Mouse (Mus musculus): ENCODE measurements around the gene Gm17428. TPM values are rescaled to one million over a fixed set of nuclear protein-coding genes. Genes with fewer than 3 reads are reported as not detected.

The Gm17428 gene
- polyA plus RNA-seq, 1 experiment = not detected

DNA sequence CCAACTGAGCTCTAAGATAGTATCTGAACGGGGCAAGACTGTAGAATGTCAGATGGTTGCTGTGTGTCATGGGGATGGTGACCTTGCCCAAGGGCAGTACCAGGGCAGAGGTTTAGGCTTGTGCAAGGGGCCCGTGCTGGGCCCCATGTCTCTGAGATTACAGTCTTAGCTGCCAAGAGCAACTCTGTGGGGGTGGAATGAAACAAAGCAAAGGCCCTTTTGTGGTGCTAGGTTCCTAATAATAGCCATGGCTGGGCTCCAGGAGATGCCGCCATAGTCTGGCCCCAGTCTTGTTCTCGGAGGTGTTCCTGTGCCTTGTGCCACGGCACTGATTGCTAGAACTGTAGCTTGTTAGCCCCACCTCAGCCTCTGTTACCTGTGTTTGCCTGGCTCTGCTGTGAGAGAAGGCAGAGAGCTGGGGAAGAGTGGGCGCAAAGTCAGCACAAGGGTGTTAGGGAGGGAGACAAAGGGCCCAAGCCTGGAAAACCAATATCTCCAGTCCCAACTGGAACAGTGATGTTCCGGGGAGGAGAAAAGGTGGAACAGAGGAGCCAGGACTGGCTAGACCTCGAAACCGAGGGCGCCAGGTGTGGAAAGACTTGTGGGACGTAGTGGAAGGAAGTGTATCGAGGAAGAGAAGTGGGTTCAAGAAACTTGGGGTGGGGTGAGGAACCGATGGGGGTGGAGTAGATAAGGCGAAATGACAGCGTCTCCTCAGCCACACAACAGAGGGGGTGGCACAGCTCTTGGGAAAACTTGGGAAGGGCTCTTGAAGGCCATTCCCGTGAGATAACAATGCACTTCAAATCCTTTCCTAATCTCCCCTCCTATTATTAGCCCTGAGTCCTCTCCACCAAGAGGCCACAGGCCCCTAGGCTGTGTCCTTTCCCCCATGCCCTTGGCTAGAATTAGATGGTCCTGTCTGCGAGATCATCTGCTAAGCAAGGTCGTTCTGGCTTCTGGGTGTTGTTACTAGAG lies 27.4 kb downstream of the Gm17428 start:
- Histone ChIP-seq H3K27ac (ENCODE audit: insufficient read depth, low read length) (no peak overlapping the region), H3K4me3 (ENCODE audit: insufficient read depth, low read length) (no peak overlapping the region), H3K4me1 (ENCODE audit: control insufficient read depth, insufficient read depth, low read length) (no peaks in the 10 kb centered on the region)
- TF ChIP-seq POLR2A (IDR thresholded peaks at IDR 0.05; ENCODE audit: low read depth, low read length) (no peak), CTCF (IDR thresholded peaks at IDR 0.05; ENCODE audit: borderline replicate concordance, insufficient read depth, low read length) (no peak)

DNA sequence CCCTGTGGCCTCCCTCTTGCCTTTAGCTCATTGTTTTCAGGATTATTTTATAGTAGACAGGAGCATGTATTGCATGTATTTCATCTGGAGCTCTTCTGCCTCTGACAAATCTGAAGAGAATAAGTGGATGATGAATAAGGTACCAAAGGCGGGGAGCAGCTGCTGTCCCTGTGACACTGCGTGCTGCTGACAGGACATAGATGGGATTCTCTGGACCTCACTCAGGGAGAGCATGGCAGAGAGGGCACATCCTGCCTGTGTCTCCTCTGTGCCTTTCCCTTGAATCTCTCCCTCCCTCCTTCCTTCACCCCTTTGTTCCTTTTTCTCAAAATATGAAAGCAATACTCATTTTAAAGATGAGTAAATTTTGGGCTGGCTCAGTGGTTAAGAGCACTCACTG lies 28.8 kb downstream of the Gm17428 start:
- H3K4me1 ChIP-seq (ENCODE audit: control insufficient read depth, insufficient read depth, low read length) = no peaks in the 10 kb centered on the region
- no peak overlapping the region for H3K27ac ChIP-seq (ENCODE audit: insufficient read depth, low read length)
- TF ChIP-seq POLR2A (IDR thresholded peaks at IDR 0.05; ENCODE audit: low read depth, low read length) (no peak), CTCF (IDR thresholded peaks at IDR 0.05; ENCODE audit: borderline replicate concordance, insufficient read depth, low read length) (no peak)
- no peak overlapping the region for H3K4me3 ChIP-seq (ENCODE audit: insufficient read depth, low read length)

DNA sequence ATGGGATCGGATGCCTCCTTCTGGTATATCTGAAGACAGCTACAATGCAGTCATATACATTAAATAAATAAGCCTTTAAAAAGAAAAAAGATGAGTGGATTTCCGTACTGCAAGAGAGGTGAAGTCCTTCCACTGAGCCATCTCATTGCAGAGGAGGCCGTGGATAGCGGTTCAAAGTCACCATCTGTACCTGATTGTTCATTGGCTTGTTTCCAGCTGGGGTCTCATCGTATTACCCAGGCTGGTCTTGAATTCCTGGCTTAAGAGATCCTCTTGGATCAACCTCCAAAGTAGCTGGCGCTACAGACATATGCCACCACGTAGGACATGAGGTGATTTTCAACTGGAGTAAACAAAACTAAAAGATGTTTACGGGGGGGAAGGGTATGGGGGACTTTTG lies 29.2 kb downstream of the Gm17428 start:
- H3K27ac ChIP-seq (ENCODE audit: insufficient read depth, low read length) = no peak overlapping the region
- H3K4me1 ChIP-seq (ENCODE audit: control insufficient read depth, insufficient read depth, low read length) = no peaks in the 10 kb centered on the region
- no peak overlapping the region for H3K4me3 ChIP-seq (ENCODE audit: insufficient read depth, low read length)
- TF ChIP-seq CTCF (IDR thresholded peaks at IDR 0.05; ENCODE audit: borderline replicate concordance, insufficient read depth, low read length) (no peak), POLR2A (IDR thresholded peaks at IDR 0.05; ENCODE audit: low read depth, low read length) (no peak)

DNA sequence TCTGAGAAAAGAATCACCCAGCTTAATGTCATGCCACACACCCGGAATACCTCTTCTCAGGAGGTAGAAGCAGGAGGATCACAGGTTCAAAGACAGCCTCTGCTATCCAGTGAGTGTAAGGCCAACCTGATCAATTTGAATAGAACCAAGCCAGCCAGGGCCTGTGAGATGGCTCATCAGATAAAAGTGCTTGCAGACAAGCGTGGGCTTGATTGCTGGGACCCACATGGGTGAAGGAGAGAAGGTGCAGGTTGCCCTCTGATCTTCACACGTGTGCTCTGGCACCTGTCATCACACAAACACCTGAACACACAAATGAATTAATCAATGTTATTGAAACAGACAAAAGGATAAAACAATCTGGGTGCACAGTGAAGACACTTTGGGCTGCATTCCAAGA lies 29.8 kb downstream of the Gm17428 start:
- Histone ChIP-seq H3K4me3 (ENCODE audit: insufficient read depth, low read length) (no peak overlapping the region), H3K4me1 (ENCODE audit: control insufficient read depth, insufficient read depth, low read length) (no peaks in the 10 kb centered on the region), H3K27ac (ENCODE audit: insufficient read depth, low read length) (no peak overlapping the region)
- TF ChIP-seq CTCF (IDR thresholded peaks at IDR 0.05; ENCODE audit: borderline replicate concordance, insufficient read depth, low read length) = no peak
- TF ChIP-seq POLR2A (IDR thresholded peaks at IDR 0.05; ENCODE audit: low read depth, low read length) = no peak

DNA sequence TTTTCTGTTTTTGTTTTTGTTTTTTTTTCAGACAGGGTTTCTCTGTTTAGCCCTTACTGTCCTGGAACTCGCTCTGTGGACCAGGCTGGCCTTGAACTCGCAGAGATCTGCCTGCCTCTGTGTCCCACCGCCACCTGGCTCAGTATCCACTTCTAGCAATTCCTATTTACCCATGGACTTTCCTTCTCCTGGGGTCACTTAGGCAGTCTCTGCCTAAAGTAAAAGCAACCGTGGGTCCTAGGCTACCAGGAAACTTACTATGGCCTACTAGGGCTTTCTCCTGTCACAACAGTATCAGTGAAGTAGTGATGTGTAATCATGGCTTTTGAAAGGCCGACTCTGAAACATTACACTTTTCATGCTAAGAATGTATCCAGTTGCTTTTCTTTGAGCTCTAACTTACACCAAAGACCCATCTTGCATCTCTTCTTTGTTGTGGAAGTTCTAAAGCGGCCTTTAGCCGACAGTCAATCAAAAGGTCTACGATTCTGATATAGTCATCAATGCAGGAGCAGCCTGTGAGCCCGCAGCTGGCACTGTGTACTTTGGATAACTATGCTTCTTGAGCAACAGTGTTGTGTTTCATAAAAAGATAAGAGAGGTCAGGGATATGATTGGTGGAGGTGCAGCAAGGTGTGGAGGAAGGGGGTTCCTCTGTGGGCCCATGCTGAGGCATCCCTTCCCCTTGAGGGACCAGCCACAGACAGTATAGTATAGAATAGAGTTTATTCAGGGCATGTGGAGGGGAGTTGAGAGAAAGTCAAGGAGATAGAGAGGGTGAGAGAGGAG lies 30.6 kb downstream of the Gm17428 start:
- Histone ChIP-seq H3K4me1 (ENCODE audit: control insufficient read depth, insufficient read depth, low read length) (no peaks in the 10 kb centered on the region), H3K27ac (ENCODE audit: insufficient read depth, low read length) (no peak overlapping the region), H3K4me3 (ENCODE audit: insufficient read depth, low read length) (no peak overlapping the region)
- no peak for TF ChIP-seq POLR2A (IDR thresholded peaks at IDR 0.05; ENCODE audit: low read depth, low read length)
- no peak for TF ChIP-seq CTCF (IDR thresholded peaks at IDR 0.05; ENCODE audit: borderline replicate concordance, insufficient read depth, low read length)

DNA sequence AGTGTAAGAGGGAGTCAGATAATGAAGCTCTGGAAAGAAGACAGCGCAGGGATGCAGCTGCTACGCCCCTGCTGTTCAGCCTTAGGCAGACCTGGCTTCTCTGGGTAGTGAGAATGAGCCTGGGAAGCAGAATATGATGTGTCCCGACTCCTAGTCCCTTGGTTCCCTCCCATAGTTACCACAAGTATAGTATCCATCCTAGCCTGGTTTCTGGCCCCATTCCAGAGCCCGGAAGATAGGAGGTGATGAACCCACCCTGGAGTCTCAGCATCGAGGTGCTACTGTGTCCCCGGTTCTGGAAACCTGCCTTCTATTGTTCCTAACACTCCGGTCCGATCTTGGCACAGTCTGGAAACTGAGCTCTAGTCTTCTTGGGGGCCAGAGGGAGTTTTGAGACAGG lies 31.7 kb downstream of the Gm17428 start:
- TF ChIP-seq CTCF (IDR thresholded peaks at IDR 0.05; ENCODE audit: borderline replicate concordance, insufficient read depth, low read length) (no peak), POLR2A (IDR thresholded peaks at IDR 0.05; ENCODE audit: low read depth, low read length) (no peak)
- H3K27ac ChIP-seq (ENCODE audit: insufficient read depth, low read length) = no peak overlapping the region
- no peaks in the 10 kb centered on the region for H3K4me1 ChIP-seq (ENCODE audit: control insufficient read depth, insufficient read depth, low read length)
- H3K4me3 ChIP-seq (ENCODE audit: insufficient read depth, low read length) = no peak overlapping the region

DNA sequence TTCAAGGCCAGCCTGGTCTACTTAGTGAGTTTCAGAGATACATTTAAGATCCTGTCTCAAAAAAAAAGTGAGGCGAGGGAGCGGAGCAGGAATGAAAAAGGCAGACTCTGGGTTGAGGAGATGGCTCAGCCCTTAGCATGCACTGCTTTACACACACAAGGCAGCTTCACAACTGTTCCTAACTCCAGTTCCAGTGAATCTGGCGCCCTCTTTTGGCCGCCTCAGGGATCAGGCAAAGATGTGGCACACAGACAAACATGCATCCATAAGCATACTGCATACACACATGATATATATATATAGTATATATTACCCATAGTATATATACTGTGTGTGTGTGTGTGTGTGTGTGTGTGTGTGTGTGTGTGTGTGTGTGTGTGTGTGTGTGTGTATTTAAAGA lies 34.4 kb downstream of the Gm17428 start:
- Histone ChIP-seq H3K4me3 (ENCODE audit: insufficient read depth, low read length) (no peak overlapping the region), H3K27ac (ENCODE audit: insufficient read depth, low read length) (no peak overlapping the region), H3K4me1 (ENCODE audit: control insufficient read depth, insufficient read depth, low read length) (no peaks in the 10 kb centered on the region)
- TF ChIP-seq CTCF (IDR thresholded peaks at IDR 0.05; ENCODE audit: borderline replicate concordance, insufficient read depth, low read length) (peak; percentile 15; the same call in 1 of the 2 replicates), POLR2A (IDR thresholded peaks at IDR 0.05; ENCODE audit: low read depth, low read length) (no peak)

DNA sequence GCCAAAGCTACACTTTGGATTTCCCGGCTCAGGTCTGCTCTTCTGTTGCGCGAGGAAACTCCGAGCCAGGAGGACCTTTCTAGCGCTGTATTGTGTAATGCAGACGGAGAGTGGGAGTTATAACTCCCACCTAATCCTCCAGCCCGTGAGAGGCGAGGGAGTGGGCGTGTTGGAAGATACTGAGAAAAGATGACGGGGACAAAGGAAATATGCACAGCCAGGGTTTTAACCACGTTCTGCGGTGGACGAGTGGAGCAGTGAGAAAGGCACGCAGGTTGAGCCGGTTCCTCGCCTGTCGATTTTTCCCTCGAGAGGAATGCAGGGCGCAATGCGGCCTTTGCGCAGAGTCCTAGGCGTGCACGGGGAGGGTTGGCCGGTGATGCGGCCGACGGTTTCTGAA lies 37.9 kb downstream of the Gm17428 start:
- Histone ChIP-seq H3K4me3 (ENCODE audit: insufficient read depth, low read length) (peak overlapping the region; percentile 46), H3K4me1 (ENCODE audit: control insufficient read depth, insufficient read depth, low read length) (no peaks in the 10 kb centered on the region), H3K27ac (ENCODE audit: insufficient read depth, low read length) (peak overlapping the region; percentile 80)
- no peak for TF ChIP-seq POLR2A (IDR thresholded peaks at IDR 0.05; ENCODE audit: low read depth, low read length)
- TF ChIP-seq CTCF (IDR thresholded peaks at IDR 0.05; ENCODE audit: borderline replicate concordance, insufficient read depth, low read length) = no peak

DNA sequence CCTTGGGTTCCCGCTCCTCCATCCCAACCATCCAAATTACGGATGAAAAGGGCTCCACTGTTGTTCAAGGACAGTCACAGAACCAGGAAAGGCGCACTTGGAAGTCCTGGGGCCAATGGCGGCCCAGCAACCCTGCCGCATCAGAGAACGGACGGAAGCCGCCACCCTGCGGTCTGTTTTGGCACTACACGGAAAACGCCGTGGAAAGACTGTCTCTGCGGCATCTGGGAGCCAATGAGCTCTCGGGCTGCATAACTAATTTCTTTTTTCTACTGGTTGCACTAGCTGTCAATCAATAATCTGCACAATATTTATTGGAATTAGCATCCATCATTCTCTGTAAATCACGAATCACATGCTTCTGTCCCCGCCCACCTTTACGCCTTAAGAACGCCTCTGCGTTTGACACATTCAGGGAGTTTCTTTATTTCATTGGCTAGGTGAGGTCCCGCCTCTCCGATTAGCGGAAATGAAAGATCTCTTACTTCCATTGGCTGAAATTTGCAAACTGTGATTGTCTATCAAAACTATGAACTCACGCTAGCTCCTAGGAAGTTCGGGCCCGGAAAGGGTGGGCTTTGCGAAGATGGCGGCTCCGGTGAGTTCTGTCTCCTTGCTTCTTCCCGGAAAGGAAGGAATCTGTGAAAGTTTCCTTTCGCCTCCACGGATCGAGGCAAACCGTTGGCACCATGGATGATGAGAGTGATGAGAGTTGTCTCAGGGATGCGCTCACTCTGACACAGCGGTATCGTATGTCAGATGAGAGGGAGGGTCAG lies 38.4 kb downstream of the Gm17428 start, which contains the start of gene Ngdn:
Ngdn (plus strand) TSS at position 464 of the 776 bp plus-strand sequence.
- peak within 1 kb of the TSS; percentile 97 for H3K4me3 ChIP-seq (ENCODE audit: insufficient read depth, low read length)
- H3K4me1 ChIP-seq (ENCODE audit: control insufficient read depth, insufficient read depth, low read length) = no peaks in the 10 kb centered on the region
- peak; percentile 93 for TF ChIP-seq POLR2A (IDR thresholded peaks at IDR 0.05; ENCODE audit: low read depth, low read length)
- peak; percentile 60 for TF ChIP-seq CTCF (IDR thresholded peaks at IDR 0.05; ENCODE audit: borderline replicate concordance, insufficient read depth, low read length)
- peak within 1 kb of the TSS; percentile 80 for H3K27ac ChIP-seq (ENCODE audit: insufficient read depth, low read length)

Data from embryonic fibroblast, embryonic 13.5 days (primary cell).